Mouse (Mus musculus) G1E (cell line): ENCODE measurements at regions not wholly inside any gene's neighbourhood (a gene's known extent, or its start where the extent isn't known, plus 50 kb on each side); places are given as distances from the start of the nearest gene placed in this dataset.

Experiments
- CTCF ChIP-seq: IDR thresholded peaks from 2 replicates; pipeline ENCODE4 v1.5.1; 2012; ENCODE audit warnings: low read depth, low read length, inconsistent platforms, mixed read lengths
- GATA1 ChIP-seq: IDR thresholded peaks from 2 replicates; pipeline ENCODE4 v1.6.1; 2012; ENCODE audit warnings: borderline replicate concordance, low read length, inconsistent platforms, mixed read lengths
- GATA2 ChIP-seq: IDR thresholded peaks from 2 replicates; pipeline ENCODE4 v1.6.1; 2012; ENCODE audit warnings: low read depth, low read length, inconsistent platforms, borderline replicate concordance
- POLR2AphosphoS5 ChIP-seq: IDR thresholded peaks from 2 replicates; pipeline ENCODE4 v1.6.1; 2012; ENCODE audit warnings: low read depth, low read length, inconsistent platforms; ENCODE audit not compliant: insufficient replicate concordance

DNA sequence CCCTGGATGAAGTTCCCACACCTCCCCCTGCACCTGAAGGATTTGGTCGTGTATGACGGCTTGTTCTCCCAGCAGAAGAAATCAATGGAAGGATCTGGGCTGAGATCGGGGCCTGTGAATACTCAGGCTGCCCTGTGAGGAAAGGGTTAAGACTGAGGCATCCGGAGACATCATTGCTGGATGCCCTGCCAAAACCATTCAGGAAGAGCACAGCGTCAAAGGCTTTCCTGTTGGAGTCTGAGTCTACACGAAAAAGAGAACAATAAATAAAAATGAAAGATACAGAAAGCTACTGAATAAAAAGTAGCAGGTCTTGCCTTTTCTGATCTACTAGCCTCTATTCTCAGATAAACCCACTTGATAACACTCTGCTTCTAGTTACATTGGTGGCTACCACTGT, 248.4 kb downstream of the Rps29 start:
- TF ChIP-seq CTCF (no peak), GATA1 (no peak), GATA2 (no peak), POLR2AphosphoS5 (no peak)
